Mouse (Mus musculus): ENCODE results near the gene Chkb. TPM values are rescaled to one million over a fixed set of nuclear protein-coding genes. Genes with fewer than 3 reads are reported as not detected.
"Not testable (repeated sequence)": the region's sequence is repeated elsewhere in the genome, so short reads cannot be mapped to it uniquely, and the experiment has no call there.

Chkb gene
- total RNA-seq, 2 experiments from 2014 or later = 51.1 to 59.8 TPM

DNA sequence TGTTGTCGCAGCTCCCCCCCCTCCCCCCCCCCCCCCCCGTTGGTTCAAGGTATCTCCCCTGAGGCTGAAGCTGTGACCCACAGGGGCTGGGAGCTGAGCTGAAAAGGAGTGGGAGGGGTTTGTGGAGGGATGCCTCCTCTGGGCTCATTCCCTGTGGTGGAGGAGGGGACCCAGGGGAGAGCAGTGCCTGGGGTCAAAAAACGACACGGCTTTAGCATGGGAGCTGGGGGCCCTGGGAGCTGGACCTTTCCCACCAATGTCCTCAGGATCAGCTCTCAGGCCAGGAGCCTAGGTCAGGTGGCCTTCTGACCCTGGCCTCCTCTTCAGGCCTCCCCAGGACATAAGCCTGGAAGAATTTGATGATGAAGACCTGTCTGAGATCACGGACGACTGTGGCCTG, 25.1 kb upstream of the Chkb start:
- no peak for DNase-seq (ENCODE audit: low spot score in 2 of 2)

DNA sequence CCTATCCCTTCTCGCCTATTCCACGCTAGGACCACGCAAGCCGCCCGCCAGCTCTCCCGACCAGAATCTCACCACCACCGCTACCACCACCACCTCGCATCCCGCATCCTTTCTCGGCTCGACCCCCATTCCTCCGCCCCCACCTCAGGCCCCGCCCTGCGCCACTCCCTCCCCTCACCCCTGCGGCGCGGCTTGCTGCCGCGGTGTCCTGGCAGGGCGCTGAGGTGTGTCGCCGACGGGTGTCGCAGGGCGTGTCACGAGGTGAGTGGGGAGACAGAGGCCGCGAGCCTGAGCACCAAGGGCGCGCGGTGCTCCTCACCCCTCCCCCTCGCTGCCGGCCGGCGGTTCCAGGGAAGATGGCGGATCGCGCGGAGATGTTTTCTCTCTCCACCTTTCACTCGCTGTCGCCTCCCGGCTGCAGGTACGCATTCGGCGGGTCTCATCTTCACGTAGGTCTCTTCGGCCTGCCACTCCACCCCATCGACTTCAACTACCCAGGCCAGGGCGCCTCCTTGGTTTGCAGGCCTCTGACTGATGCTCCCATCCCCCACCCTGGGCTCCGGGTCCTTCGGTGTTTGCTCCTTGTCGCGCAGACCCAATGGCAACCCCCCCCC, 24.3 kb upstream of the Chkb start, which contains the start of gene Mapk8ip2:
TSS of gene Mapk8ip2 (plus strand) at position 49 of the 614 bp plus-strand sequence.
- peak; percentile 70 to 71 for DNase-seq (ENCODE audit: low spot score in 2 of 2)

DNA sequence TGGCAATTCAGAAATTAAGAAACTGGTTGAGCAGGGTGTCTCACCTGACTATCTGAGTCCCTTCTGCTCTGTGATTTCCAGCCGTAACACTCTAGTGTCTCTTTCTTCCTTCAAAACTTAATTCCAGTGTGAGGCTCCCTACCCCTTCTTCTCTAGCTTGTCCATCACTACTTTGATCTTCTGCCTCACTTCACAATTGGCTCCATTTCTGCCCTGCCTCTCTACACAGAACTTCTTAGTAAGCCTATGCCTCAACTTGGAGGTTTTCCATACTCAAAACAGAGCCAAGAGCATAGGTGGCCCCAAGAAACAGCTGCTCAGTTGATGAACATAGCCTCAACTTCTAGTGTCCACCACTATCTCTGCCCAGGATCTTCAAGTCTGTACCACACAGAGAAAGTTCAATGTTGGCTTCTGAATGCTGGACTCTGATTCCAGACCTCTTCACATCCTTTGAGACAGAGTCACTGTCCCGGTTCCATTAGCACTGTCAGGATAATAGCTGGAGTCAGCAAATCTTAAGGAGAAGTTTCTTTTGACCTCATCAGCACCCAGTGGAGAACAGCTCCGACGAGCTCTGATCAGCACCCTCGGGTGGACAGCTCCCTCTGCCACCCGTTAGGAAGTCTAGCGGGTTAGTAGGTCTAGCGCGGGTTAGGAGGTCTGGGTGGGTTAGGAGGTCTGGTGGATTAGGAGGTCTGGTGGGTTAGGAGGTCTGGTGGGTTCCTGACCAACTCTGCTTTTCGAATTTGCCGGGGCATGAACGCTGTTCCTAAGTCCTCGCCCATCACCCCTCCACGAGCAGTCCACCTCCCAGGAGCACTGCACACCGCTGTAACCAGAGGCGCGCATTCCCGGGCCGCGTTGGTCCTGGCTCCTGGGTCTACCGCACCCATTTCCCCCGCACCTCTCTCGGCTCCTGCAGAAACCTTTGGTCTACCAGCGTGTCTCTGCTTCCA, 23.5 kb upstream of the Chkb start:
- DNase-seq (ENCODE audit: low spot score in 2 of 2) = peak in 1 of 2 experiments; percentile 60

DNA sequence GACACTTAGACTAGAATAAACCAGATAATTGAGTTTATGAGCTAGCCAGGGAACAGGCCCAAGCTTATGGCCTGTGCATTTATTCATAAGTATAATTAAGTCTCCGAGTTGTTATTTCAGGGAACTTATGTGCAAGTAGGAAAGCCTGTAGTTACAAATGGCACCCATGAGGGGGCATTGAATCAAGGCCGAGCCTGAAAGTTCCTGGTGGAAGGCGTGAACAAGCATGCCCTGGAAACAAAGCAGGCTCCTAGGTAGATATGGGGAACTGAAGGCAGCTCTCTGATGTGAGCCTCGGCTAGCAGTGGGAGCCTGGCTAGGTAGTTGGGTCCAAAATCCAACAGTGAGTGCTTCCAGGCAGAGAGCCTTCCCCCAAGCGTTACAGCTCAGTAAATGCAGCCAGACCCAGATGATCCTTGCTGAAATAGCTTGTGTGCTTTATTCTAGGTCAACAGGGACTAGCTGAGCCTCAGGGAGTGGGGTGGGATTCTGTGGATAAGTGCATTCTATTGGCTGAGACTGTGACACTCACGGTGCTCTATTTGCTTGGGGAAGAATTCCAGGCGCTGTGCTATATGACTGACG, 12.9 kb upstream of the Chkb start:
- DNase-seq (ENCODE audit: low spot score in 2 of 2) = peak in 1 of 2 experiments; percentile 25

DNA sequence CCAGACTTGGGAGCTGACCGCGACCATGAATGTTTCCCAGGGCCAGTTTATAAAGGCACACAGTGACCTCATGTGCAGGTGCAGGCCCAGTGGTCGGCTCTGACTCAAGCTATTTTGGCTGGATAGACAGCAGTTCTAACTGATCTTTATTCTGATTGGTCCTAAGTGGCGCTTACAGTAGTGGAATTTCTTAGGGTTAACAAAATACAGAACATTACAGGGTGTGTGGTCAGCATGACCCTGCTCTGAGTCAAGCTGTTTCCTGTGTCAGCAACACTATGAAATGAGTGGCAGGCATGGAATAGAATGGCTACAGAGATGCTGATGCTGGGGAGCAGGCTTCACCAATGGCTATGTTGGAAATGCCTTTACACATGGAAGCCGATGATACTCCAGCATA, 6.2 kb upstream of the Chkb start:
- DNase-seq (ENCODE audit: low spot score in 2 of 2) = no peak

DNA sequence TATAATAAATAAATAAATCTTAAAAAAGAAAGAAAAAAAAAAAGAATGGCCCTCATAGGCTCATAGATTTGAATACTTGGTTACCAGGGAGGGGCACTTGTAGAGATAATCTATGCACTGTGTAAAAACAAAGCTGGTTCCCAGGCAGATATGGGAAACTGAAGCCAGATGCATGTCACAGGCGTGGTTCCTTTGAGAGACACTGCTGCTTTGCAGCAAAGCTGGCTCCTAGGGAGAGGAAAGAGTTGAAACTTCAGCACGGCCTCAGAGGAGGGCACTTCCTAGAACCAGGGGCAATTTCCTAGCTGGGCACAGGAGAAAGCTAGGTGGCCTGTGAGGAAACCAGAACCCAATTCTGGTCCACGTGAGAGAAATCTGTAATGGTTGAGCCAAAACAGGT, 4.4 kb upstream of the Chkb start:
- no peak for DNase-seq (ENCODE audit: low spot score in 2 of 2)

DNA sequence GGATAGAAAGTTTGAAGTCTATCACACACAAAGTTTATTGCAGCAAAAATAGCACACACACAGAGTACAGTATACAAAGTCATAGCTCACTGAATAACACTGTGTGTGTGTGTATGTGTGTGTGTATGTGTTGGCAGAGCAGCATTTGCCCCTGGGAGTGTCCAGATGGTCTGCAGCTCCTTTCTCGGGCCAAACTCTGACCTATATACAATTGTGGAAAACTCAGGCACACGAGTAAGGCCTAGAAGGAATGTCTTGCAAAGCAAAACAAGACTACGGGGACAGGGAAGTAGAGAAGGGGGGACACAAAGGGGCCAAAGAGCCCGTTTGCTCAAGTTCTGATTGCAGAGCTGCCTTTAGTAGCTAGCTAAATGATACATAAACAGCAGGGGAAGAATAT, 3.2 kb upstream of the Chkb start:
- DNase-seq (ENCODE audit: low spot score in 2 of 2) = no peak

DNA sequence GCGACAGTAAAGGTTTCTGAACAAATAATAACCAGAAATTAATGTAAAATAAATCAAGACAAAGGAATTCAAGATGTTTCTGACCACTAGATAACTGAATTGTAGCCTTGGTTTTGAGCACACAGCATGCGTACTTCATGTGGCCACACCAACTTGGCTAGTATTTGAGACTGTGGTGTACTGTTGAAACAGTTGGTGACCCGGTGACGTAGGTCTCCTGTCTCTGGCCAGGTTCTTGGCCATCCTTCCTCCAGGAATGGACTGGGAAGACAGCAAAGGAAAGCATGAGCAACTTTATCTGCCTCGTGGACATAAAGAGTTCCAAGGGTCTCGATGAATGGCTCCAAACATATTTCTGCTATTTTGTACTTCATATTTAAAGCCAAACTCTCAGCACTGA, 2.1 kb upstream of the Chkb start:
- no peak for DNase-seq (ENCODE audit: low spot score in 2 of 2)

DNA sequence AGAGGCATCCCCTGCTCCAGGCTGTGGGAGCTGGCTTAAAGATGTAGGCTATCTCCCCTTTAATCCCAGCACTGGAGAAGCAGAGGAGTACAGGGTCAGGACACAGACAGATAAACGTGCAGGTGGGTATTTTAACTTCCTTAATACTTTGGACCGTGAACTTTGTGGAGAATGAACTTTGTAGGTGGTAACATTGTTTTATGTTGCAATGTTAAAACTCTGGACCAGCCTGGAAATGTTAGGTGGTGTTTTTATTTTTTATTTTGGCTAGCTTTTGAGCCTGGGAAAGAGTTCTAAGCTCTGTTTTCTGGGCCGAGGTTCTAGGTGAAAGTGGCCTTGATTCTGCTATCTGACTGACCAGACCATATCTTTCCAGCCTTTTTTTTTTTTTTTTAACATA, 1.6 kb upstream of the Chkb start:
- DNase-seq (ENCODE audit: low spot score in 2 of 2) = no peak

DNA sequence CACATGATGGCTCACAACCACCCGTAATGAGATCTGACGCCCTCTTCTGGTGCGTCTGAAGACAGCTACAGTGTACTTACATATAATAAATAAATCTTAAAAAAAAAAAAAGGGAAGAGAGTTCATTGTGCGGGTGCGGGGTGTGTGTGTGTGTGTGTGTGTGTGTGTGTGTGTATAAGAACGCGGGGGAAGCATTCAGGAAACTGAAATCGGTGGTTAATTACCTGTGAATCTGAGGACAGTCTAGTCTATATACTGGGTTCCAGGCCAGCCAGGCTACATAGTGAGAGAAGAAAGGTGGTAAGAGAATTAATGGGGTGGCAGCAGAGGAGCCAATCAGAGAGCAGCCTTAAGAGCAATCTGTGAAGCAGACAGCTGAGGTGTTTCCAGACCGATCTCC, 1.1 kb upstream of the Chkb start:
- not testable (repeated sequence) for DNase-seq (ENCODE audit: low spot score in 2 of 2)

DNA sequence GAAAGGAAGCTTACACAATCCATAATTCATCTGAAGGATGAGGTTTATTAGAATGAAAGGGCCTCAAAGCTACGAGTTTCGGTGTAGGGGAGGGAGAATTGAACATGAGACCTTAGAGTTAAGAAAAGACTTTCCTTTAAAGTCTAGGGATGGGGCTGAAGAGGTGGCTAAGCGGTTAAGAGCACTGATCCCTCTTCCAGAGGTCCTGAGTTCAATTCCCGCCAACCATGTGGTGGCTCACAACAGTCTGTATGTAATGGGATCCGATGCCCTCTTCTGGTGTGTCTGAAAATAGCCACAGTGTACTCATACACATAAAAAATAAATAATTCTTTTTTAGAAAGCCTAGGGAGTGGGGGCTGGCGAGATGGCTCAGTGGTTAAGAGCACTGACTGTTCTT, 633 bp upstream of the Chkb start:
- no peak for DNase-seq (ENCODE audit: low spot score in 2 of 2)

DNA sequence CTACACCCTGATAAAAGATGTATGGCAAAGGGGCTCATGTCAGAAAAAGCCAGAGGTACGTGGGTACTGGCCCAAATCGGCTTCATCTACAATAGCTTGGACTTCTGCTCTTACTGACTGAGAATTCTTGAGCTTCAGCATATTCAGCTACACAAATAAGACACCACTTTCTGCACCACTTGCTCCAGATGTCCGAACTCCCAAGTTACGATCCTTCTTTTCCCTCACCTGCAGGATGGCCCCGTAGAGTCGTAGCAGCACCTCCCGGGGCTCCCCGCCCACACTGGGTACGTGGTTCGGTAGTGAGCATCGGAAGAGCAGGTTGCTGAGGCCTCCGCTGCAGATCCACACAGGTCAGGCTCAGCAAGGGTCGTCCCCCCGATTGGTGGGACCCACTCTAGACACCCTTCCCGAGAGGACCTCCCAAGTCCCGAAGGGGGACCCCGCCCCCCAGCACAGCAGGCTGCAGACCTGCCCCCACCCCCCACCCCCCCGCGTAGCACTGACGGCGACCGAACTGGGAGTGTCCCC, 822 bp downstream of the Chkb start:
- DNase-seq (ENCODE audit: low spot score in 2 of 2) = no peak

DNA sequence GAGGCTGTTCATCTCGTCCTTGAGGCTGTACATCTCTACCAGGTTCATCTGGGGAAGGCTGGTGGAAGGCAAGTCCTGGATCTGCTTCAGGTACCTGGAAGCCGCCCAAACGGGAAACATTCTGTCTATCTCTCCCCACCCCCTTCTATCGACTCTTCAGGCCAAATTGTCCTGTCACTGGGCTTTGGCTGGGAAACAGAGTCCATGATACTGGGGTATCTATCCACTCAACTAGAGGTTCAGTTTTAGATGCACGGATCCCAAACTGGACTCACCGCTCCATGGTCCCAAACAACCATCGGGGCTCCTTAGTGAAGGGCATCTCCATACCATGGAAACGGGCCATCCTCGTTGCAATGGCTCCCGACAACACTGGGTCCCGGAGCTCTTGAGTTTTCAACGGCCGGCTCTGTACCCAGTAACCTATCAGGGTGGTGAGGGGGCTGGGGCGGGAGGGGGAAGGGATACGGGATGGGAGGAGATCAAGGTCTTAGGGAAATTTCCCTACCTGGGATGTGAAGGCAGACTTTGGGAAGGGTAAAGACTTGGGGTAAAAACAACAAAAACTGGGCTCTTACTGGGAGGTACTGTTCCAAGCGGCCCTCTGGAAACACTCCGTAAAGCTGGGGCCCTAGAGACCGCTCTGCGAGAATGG, 1.4 kb downstream of the Chkb start:
- no peak for DNase-seq (ENCODE audit: low spot score in 2 of 2)

DNA sequence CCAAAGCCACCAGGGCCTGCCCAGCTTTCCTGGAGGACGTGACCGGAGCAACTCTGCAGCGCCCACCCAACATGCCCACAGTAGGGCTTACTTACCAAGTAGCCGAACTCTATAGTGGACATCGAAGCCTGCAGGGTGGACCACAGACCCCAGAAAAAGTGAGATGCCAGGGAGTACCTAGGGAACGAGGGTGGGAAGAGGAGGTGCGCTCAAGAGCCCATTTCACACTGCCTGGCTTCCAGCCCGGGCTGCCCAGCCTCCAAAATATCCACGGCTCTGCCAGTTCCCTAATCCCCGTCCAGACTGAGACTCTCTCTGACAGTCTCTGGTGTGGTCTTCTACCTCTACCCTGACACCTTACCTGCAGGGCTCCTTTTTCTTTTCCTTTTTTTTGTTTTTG, 3.0 kb downstream of the Chkb start:
- DNase-seq (ENCODE audit: low spot score in 2 of 2) = no peak

DNA sequence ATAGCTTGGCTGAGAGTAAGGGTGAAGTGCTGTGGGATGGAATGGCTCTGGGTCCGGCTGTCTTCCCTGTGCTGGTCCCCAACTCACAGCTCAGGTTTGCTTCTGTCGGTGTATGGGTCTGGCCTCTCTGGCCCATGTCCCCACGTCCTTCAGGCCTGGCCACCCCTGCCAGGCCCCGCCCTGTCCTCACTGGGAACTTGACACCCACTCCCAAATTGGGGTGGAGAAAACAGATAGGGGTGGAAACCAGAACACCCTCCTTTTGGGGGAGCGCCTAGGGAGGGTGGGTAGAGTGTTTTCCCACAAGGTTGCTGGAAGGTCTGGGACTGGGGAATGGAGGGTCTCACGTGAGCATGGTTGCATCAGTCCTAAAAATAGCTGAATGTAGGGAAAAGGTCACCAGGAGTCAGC, 4.0 kb downstream of the Chkb start, which contains the start of gene Cpt1b:
TSS of gene Cpt1b (minus strand) at position 153 of the 411 bp plus-strand sequence.
- DNase-seq (ENCODE audit: low spot score in 2 of 2) = no peak

DNA sequence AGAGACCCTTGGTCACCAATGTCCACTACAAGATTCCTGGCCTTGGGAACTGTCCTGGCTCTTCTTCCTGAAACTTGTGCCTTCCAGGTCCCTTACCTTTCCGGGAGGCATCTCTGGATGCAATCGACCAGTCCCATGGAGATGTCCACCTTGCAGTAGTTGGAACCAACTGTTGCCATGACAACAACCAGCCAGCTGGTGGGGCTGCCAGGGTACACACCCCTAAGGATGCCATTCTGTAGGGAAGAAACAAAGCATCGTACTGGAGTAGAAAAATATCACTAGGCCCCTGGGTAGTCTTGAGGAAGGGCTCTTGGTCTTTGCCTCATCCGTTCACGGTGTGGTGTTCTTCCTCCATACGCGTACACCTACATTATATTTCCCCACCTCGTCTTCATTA, 5.1 kb downstream of the Chkb start:
- no peak for DNase-seq (ENCODE audit: low spot score in 2 of 2)

DNA sequence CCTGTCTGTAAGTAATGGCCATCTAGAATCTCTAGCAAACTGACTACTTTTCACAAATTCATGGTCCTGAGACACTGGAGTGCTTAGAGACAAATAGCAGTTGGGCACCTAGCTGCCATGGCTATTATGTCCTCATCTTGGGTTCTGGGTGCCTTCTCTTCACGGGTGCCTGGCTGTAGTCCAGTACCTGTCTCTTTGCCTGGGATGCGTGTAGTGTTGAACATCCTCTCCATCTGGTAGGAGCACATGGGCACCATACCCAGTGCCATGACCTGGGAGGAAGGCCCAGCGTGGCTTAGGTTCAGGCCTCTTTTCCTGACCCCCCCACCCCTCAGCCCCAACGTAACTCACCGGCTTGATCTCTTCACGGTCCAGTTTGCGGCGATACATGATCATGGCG, 7.8 kb downstream of the Chkb start:
- no peak for DNase-seq (ENCODE audit: low spot score in 2 of 2)

DNA sequence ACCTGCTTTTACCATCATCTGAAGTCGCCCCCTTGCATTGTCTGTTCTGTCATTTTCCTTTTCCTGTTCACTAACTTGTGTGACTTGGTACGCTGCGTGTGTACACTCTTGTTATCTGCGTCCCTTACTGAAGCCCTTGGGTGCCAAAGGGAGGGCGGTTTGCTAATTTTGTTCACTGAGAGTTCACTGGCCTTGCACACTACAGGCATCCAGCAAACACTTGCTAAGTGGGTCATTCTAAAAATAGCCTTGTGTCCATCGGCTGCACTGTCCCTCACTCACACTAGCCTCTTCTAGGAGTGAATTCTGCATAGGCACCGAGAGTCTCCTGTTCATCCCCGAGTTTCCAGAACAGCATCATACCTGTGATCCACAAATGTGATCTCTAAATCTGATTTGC, 14.4 kb downstream of the Chkb start:
- no peak for DNase-seq (ENCODE audit: low spot score in 2 of 2)

DNA sequence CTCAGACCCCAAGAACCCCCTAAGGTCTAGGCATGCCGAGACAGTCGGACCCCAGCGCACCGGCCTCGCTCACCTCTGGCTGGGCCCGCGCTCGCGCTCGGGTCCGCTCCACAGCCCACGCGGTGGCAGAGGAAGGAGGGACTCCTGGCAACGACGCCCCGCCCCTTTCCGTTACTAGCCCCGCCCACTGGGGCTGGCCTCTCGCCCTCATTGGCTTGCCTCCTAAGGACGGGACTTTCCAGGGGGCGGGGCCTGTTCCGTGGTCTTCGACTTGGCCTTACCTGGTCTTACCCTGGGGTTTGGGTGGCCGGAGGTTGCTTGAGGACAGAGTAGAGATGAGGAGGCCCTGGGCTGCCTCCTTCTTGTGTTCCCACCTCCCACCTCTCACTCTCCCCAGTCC, 19.6 kb downstream of the Chkb start, which contains the start of gene Syce3:
TSS of gene Syce3 (minus strand) at position 386 of the 400 bp plus-strand sequence.
- DNase-seq (ENCODE audit: low spot score in 2 of 2) = no peak

DNA sequence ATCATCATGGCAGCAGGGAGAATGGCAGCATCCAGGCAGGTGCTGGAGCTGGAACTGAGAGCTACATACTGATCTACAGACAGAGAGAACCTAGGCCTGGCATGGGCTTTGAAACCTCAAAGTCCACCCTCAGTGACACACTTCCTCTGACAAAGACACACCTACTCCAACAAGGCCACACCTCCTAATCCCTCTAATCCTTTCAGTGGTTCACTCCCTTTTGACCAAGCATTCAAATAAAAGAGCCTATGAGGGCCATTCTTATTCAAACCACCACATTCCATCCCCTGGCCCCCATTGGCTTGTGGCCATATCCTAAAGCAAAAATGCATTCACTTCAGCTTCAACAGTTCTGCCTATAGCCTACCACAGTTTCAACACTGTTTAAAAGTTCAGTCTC, 23.0 kb downstream of the Chkb start:
- no peak for DNase-seq (ENCODE audit: low spot score in 2 of 2)
